Mouse (Mus musculus) lung, embryonic 15.5 days (tissue): ENCODE measurements around the gene Scube1. TPM values are rescaled to one million over a fixed set of nuclear protein-coding genes. Genes with fewer than 3 reads are reported as not detected.
A peak's percentile ranks its signal among the peaks of the same experiment; 100 is the strongest.

Experiments
- ATAC-seq: fragments of 200-750 bp; cut with Nextera tagmentation; 2 replicates; pipeline ENCODE4 v1.8.0; 2017; ENCODE audit warnings: moderate number of reproducible peaks, borderline replicate concordance; ENCODE audit not compliant: low FRiP score, low TSS enrichment; ENCODE audit errors: extremely low read depth
- H3K27ac ChIP-seq: fragments of 300-500 bp; sonication (generic); 2 replicates; pipeline ENCODE4 v1.5.1; 2015; ENCODE audit warnings: moderate library complexity, mild to moderate bottlenecking, inconsistent platforms
- H3K27me3 ChIP-seq: fragments of 300-500 bp; sonication (generic); 2 replicates; pipeline ENCODE4 v1.6.1; 2015; ENCODE audit warnings: inconsistent platforms
- H3K36me3 ChIP-seq: fragments of 300-500 bp; sonication (generic); 2 replicates; pipeline ENCODE4 v1.6.1; 2015; ENCODE audit warnings: inconsistent platforms
- H3K4me1 ChIP-seq: fragments of 300-500 bp; sonication (generic); 2 replicates; pipeline ENCODE4 v1.6.1; 2015; ENCODE audit warnings: inconsistent platforms
- H3K4me2 ChIP-seq: fragments of 300-500 bp; sonication (generic); 2 replicates; pipeline ENCODE4 v1.6.1; 2015; ENCODE audit warnings: inconsistent platforms, mild to moderate bottlenecking, moderate library complexity
- H3K4me3 ChIP-seq: fragments of 300-500 bp; sonication (generic); 2 replicates; pipeline ENCODE4 v1.5.1; 2015; ENCODE audit warnings: mild to moderate bottlenecking, inconsistent platforms
- H3K9ac ChIP-seq: fragments of 300-500 bp; sonication (generic); 2 replicates; pipeline ENCODE4 v1.6.1; 2015; ENCODE audit warnings: inconsistent platforms
- H3K9me3 ChIP-seq: fragments of 300-500 bp; sonication (generic); 2 replicates; pipeline ENCODE4 v1.6.1; 2016; ENCODE audit warnings: inconsistent platforms
- WGBS: fragments of 180-500 bp; shearing (Covaris S2); methylation state at CpG from one replicate; pipeline ENCODE4 v1.1.7; 2015; 5-methylcytosine and 5-hydroxymethylcytosine counted together
- polyA plus RNA-seq: library from polyadenylated mRNA; unstranded; fragments of >200 nt; fragmentation: Nextera tagmentation; extraction: Ambion mirVana; gene quantifications from 2 replicates; pipeline ENCODE4 v1.2.1, GENCODE M21; 2015

Gene Scube1
- polyA plus RNA-seq: 4.2 and 4.6 TPM in 2 replicates

DNA sequence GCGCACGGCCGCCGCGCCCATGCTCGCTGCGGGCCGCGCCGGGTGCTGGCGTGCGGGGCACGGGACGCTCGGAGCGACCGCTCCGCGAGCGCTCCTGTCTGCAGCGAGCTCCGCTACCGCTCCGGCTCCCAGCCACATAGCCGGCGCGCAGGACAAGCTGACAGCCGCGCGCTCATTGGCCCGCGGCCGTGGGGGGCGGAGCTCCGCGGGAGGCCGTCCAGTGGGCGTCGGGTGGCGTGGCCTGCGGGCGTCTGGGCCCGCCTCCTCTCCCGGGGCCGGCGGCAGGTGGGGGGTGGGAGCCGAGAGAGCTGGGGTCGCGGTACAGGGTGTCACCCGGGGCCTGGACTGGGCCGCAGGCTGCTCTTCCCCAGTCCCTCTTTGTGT, at the start of gene Scube1:
Gene Scube1, minus strand, starts transcription at position 136 of the 384 bp plus-strand sequence.
- Histone ChIP-seq H3K27ac (no peak within 1 kb of the TSS), H3K4me3 (peak within 1 kb of the TSS; percentile 56), H3K36me3 (no peaks in the 10 kb centered on the region), H3K9me3 (no peaks in the 10 kb centered on the region), H3K4me1 (peaks cover 14% of the 10 kb centered on the region), H3K4me2 (peak within 1 kb of the TSS; percentile 99), H3K27me3 (peaks cover 60% of the 10 kb centered on the region), H3K9ac (peak within 1 kb of the TSS; percentile 42)
- under 1% methylated on average over 46 of the region's 51 CpGs for WGBS
- ATAC-seq: peak; percentile 91

DNA sequence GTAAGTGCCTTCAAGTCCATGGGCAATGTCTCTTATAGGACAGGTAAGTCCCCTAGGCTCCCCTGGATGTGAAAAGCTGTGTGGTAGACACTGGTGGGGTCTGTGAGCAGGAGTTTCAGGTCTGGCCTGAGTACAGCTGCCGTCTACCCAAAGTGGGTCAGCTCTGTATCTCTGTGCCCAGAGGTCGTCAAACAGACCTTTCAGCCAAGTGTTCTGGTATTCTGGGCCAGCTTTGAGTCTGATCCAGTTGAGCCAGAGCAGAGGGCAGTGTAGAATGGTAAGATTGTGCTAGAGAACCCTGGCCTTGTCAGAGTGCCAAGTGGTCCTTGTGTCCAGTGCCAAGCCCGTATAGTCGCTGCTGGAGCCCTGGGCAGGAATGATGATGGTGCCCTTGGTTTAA, 48.1 kb upstream of the Scube1 start:
- ATAC-seq: no peak
- peaks cover 34% of the 10 kb centered on the region for H3K27me3 ChIP-seq
- no peak overlapping the region for H3K27ac ChIP-seq
- H3K4me1 ChIP-seq: no peaks in the 10 kb centered on the region
- H3K36me3 ChIP-seq: no peaks in the 10 kb centered on the region
- H3K9me3 ChIP-seq: no peaks in the 10 kb centered on the region
- no peak overlapping the region for H3K4me2 ChIP-seq
- no peak overlapping the region for H3K9ac ChIP-seq
- 76% methylated on average over 4 of the region's 4 CpGs for WGBS
- no peak overlapping the region for H3K4me3 ChIP-seq

GRCm38 (mm10) chr15:83772460-83772859, 47.6 kb upstream of the Scube1 start:
- H3K36me3 ChIP-seq: no peaks in the 10 kb centered on the region
- peaks cover 29% of the 10 kb centered on the region for H3K27me3 ChIP-seq
- no peak overlapping the region for H3K4me3 ChIP-seq
- no peak overlapping the region for H3K27ac ChIP-seq
- no peak overlapping the region for H3K4me2 ChIP-seq
- 0 out of 2 replicates have a peak, but pooled peaks have one; percentile 19 for ATAC-seq
- no peak overlapping the region for H3K9ac ChIP-seq
- H3K4me1 ChIP-seq: no peaks in the 10 kb centered on the region
- WGBS: 39% methylated on average over 5 of the region's 5 CpGs
- no peaks in the 10 kb centered on the region for H3K9me3 ChIP-seq

GRCm38 (mm10) chr15:83771346-83772053, 46.7 kb upstream of the Scube1 start:
- H3K27me3 ChIP-seq: peaks cover 21% of the 10 kb centered on the region
- H3K9ac ChIP-seq: no peak overlapping the region
- no peak overlapping the region for H3K27ac ChIP-seq
- H3K9me3 ChIP-seq: no peaks in the 10 kb centered on the region
- H3K4me1 ChIP-seq: no peaks in the 10 kb centered on the region
- ATAC-seq: no peak
- H3K4me3 ChIP-seq: no peak overlapping the region
- WGBS: 67% methylated on average over 8 of the region's 8 CpGs
- H3K4me2 ChIP-seq: no peak overlapping the region
- no peaks in the 10 kb centered on the region for H3K36me3 ChIP-seq

DNA sequence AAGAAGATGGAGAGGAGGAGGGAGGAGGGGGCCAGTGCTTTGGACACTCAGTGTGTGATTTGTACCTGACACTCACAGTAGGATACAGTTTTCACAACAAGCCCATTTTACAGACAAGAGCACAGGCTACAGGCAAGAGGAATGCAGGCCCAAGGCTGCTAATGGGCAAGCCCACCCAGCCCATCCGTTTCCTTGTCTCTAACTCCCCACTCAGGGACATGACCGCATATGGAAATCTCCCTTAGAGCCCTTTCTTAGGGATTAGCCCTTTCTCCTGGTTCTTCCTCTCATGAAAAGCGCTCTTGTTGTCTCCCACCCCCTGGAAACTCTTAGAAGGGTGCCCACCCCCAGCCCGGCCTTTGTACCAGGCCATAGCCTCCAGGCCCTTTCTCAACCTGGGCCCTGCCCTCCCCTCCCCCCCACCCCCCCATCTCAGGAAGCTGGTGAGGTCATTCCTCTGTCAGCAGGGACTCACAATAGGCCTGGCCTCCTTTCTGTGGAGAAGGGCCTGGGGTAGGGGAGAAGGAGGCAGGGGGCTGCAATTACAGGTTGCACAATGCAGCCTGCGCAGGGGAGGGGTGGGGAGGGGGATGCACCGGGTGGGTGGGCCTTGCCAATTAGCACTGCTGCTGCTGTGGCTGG, 40.7 kb upstream of the Scube1 start:
- Histone ChIP-seq H3K27me3 (peaks cover 3% of the 10 kb centered on the region; the same call in 1 of the 2 replicates), H3K36me3 (no peaks in the 10 kb centered on the region), H3K9ac (no peak overlapping the region), H3K4me3 (no peak overlapping the region), H3K27ac (no peak overlapping the region), H3K4me1 (no peaks in the 10 kb centered on the region), H3K4me2 (no peak overlapping the region), H3K9me3 (no peaks in the 10 kb centered on the region)
- no peak for ATAC-seq
- 34% methylated on average over 6 of the region's 6 CpGs for WGBS

DNA sequence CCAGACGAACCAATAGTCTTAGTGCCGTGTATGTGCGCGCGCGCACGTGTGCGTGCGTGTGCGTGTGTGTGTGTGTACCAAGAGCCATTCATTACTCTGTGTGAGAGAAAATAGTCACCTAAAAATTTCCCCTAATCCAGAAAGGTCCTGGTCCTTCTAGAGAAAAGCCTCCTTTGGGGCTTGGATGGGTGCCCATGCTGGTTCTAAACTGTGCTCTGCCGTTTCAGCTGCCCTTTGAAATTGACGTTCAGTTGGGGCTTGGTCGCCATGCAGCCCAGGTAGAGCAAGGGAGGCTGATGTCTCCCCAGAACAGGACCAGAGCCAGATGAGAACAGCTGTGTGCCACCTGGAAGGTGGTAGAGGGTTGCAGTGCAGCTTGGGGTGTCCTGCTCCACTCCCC, 36.7 kb upstream of the Scube1 start:
- WGBS: 81% methylated on average over 13 of the region's 13 CpGs

GRCm38 (mm10) chr15:83760683-83761082, 35.9 kb upstream of the Scube1 start:
- no peak for ATAC-seq
- Histone ChIP-seq H3K4me3 (no peak overlapping the region), H3K27ac (no peak overlapping the region), H3K9ac (no peak overlapping the region), H3K36me3 (no peaks in the 10 kb centered on the region), H3K27me3 (no peaks in the 10 kb centered on the region), H3K9me3 (no peaks in the 10 kb centered on the region), H3K4me1 (no peaks in the 10 kb centered on the region), H3K4me2 (no peak overlapping the region)
- WGBS: 5% methylated on average over 10 of the region's 10 CpGs

More for the DNA sequence above, 36.7 kb upstream of the Scube1 start:
- Histone ChIP-seq H3K9me3 (no peaks in the 10 kb centered on the region), H3K27me3 (no peaks in the 10 kb centered on the region), H3K9ac (no peak overlapping the region), H3K4me1 (no peaks in the 10 kb centered on the region), H3K4me3 (no peak overlapping the region), H3K27ac (no peak overlapping the region), H3K4me2 (no peak overlapping the region), H3K36me3 (no peaks in the 10 kb centered on the region)
- ATAC-seq: no peak

- Histone ChIP-seq H3K27ac (no peak overlapping the region), H3K9me3 (no peaks in the 10 kb centered on the region), H3K4me2 (no peak overlapping the region), H3K4me3 (no peak overlapping the region), H3K4me1 (no peaks in the 10 kb centered on the region), H3K36me3 (no peaks in the 10 kb centered on the region), H3K27me3 (no peaks in the 10 kb centered on the region), H3K9ac (no peak overlapping the region)
- ATAC-seq: no peak
- 12% methylated on average over 4 of the region's 4 CpGs for WGBS
Measured at GRCm38 (mm10) chr15:83758958-83759357, 34.1 kb upstream of the Scube1 start.

GRCm38 (mm10) chr15:83756742-83757141, 31.9 kb upstream of the Scube1 start:
- H3K9ac ChIP-seq: no peak overlapping the region
- 25% methylated on average over 9 of the region's 9 CpGs for WGBS
- ATAC-seq: no peak
- no peak overlapping the region for H3K4me3 ChIP-seq
- H3K27ac ChIP-seq: no peak overlapping the region
- no peaks in the 10 kb centered on the region for H3K36me3 ChIP-seq
- H3K27me3 ChIP-seq: no peaks in the 10 kb centered on the region
- H3K9me3 ChIP-seq: no peaks in the 10 kb centered on the region
- no peak overlapping the region for H3K4me2 ChIP-seq
- H3K4me1 ChIP-seq: no peaks in the 10 kb centered on the region

DNA sequence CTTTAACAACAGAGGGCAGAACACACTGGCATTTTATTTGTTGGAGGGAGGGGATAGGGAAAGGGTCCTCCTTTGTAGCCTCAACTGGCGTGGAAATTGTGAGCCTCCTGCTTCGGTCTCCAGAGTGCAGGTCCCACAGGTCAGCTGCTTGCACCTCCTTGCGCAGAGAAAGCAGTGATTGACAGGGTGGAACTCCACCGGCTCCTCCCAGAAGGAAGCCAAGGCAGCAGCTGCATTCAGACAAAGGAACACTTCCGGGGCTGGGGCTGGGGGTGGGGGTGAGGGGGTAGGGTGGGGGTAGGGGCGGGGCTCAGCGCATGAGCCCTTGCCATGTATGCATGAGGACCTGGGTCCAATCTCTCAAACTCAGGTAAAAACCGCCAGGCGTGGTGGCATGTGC, 24.6 kb upstream of the Scube1 start:
- no peaks in the 10 kb centered on the region for H3K27me3 ChIP-seq
- H3K36me3 ChIP-seq: no peaks in the 10 kb centered on the region
- H3K4me2 ChIP-seq: no peak overlapping the region
- H3K4me1 ChIP-seq: peaks cover 6% of the 10 kb centered on the region; the same call in 1 of the 2 replicates
- no peak overlapping the region for H3K27ac ChIP-seq
- H3K9me3 ChIP-seq: no peaks in the 10 kb centered on the region
- 58% methylated on average over 9 of the region's 9 CpGs for WGBS
- no peak overlapping the region for H3K4me3 ChIP-seq
- no peak for ATAC-seq
- H3K9ac ChIP-seq: no peak overlapping the region

GRCm38 (mm10) chr15:83748986-83749385, 24.2 kb upstream of the Scube1 start:
- no peaks in the 10 kb centered on the region for H3K36me3 ChIP-seq

GRCm38 (mm10) chr15:83746311-83746710, 21.5 kb upstream of the Scube1 start:
- Histone ChIP-seq H3K27me3 (no peaks in the 10 kb centered on the region), H3K9me3 (no peaks in the 10 kb centered on the region), H3K4me1 (peaks cover 15% of the 10 kb centered on the region; the same call in 1 of the 2 replicates), H3K4me2 (no peak overlapping the region), H3K36me3 (no peaks in the 10 kb centered on the region), H3K9ac (no peak overlapping the region), H3K27ac (no peak overlapping the region), H3K4me3 (no peak overlapping the region)
- 34% methylated on average over 16 of the region's 16 CpGs for WGBS
- no peak for ATAC-seq

More at GRCm38 (mm10) chr15:83748986-83749385, 24.2 kb upstream of the Scube1 start:
- H3K4me3 ChIP-seq: no peak overlapping the region
- WGBS: 79% methylated on average over 6 of the region's 6 CpGs
- ATAC-seq: no peak
- H3K4me2 ChIP-seq: no peak overlapping the region
- H3K27me3 ChIP-seq: no peaks in the 10 kb centered on the region
- no peaks in the 10 kb centered on the region for H3K9me3 ChIP-seq
- no peak overlapping the region for H3K27ac ChIP-seq
- peaks cover 6% of the 10 kb centered on the region; the same call in 1 of the 2 replicates for H3K4me1 ChIP-seq
- no peak overlapping the region for H3K9ac ChIP-seq
